Mouse (Mus musculus): Measurements from ENCODE around the gene Ampd2.

GRCm38 (mm10) chr3:108088842-108089380, 2.5 kb upstream of the Ampd2 start:
- TF ChIP-seq CTCF (IDR thresholded peaks at IDR 0.05; ENCODE audit: low read depth, low read length) (no peak), EP300 (IDR thresholded peaks at IDR 0.05; ENCODE audit: insufficient read depth, low read depth, low read length) (no peak)
